Mouse (Mus musculus) neural tube, embryonic 13.5 days (tissue): ENCODE results near the gene Olfr91. TPM values are rescaled to one million over a fixed set of nuclear protein-coding genes. Genes with fewer than 3 reads are reported as not detected.
A peak's percentile ranks its signal among the peaks of the same experiment; 100 is the strongest.

Experiments used
- ATAC-seq: fragments of 200-750 bp; cut with Nextera tagmentation; 2 replicates; pipeline ENCODE4 v1.8.0; 2017; ENCODE audit warnings: low read depth, mild to moderate bottlenecking, moderate TSS enrichment, moderate library complexity
- H3K27ac ChIP-seq: fragments of 300-500 bp; sonication (generic); replicated peaks from 2 replicates; pipeline ENCODE4 v1.5.1; 2015; ENCODE audit warnings: moderate library complexity, mild to moderate bottlenecking, inconsistent platforms
- H3K27me3 ChIP-seq: fragments of 300-500 bp; sonication (generic); 2 replicates; pipeline ENCODE4 v1.6.1; 2015; ENCODE audit warnings: mild to moderate bottlenecking, inconsistent platforms
- H3K36me3 ChIP-seq: fragments of 300-500 bp; sonication (generic); 2 replicates; pipeline ENCODE4 v1.6.1; 2015; ENCODE audit warnings: mild to moderate bottlenecking, inconsistent platforms
- H3K4me1 ChIP-seq: fragments of 300-500 bp; sonication (generic); replicated peaks from 2 replicates; pipeline ENCODE4 v1.6.1; 2015; ENCODE audit warnings: inconsistent platforms
- H3K4me2 ChIP-seq: fragments of 300-500 bp; sonication (generic); 2 replicates; pipeline ENCODE4 v1.6.1; 2015; ENCODE audit warnings: inconsistent platforms, mild to moderate bottlenecking, moderate library complexity
- H3K4me3 ChIP-seq: fragments of 300-500 bp; sonication (generic); 2 replicates; pipeline ENCODE4 v1.5.1; 2015; ENCODE audit warnings: mild to moderate bottlenecking, inconsistent platforms
- H3K9ac ChIP-seq: fragments of 300-500 bp; sonication (generic); 2 replicates; pipeline ENCODE4 v1.6.1; 2015; ENCODE audit warnings: moderate library complexity, mild to moderate bottlenecking, inconsistent platforms
- H3K9me3 ChIP-seq: fragments of 300-500 bp; sonication (generic); 2 replicates; pipeline ENCODE4 v1.6.1; 2016; ENCODE audit warnings: inconsistent platforms
- WGBS: fragments of 180-500 bp; shearing (Covaris S2); methylation state at CpG from one replicate; pipeline ENCODE4 v1.1.7; 2015; 5-methylcytosine and 5-hydroxymethylcytosine counted together
- polyA plus RNA-seq: library from polyadenylated mRNA; unstranded; fragments of >200 nt; fragmentation: Nextera tagmentation; extraction: Ambion mirVana; gene quantifications from 2 replicates; pipeline ENCODE4 v1.2.1, GENCODE M21; 2015

The Olfr91 gene
- polyA plus RNA-seq, 1 experiment from 2014 or later: not detected

- no peak overlapping the region for H3K27ac ChIP-seq
- peaks cover 61% of the 10 kb centered on the region for H3K4me1 ChIP-seq
- H3K9ac ChIP-seq: peak overlapping the region; percentile 93
- H3K9me3 ChIP-seq: no peaks in the 10 kb centered on the region
- 55% methylated on average over 4 of the region's 4 CpGs for WGBS
- ATAC-seq: no peak
- H3K4me2 ChIP-seq: peak overlapping the region; percentile 88
- H3K4me3 ChIP-seq: peak overlapping the region; percentile 80
- peaks cover 45% of the 10 kb centered on the region for H3K36me3 ChIP-seq
- peaks cover 5% of the 10 kb centered on the region; the same call in 1 of the 2 replicates for H3K27me3 ChIP-seq
These were observed 46.3 kb downstream of the Olfr91 start for GRCm38 (mm10) chr17:37051745-37052144.

- H3K9me3 ChIP-seq: no peaks in the 10 kb centered on the region
- under 1% methylated on average over 27 of the region's 27 CpGs for WGBS
- peak overlapping the region; percentile 88 for H3K4me2 ChIP-seq
- H3K27ac ChIP-seq: peak overlapping the region; percentile 86
- peak; percentile 21 for ATAC-seq
- H3K36me3 ChIP-seq: peaks cover 36% of the 10 kb centered on the region
- H3K27me3 ChIP-seq: peaks cover 5% of the 10 kb centered on the region; the same call in 1 of the 2 replicates
- H3K4me1 ChIP-seq: peaks cover 63% of the 10 kb centered on the region
- H3K4me3 ChIP-seq: peak overlapping the region; percentile 80
- H3K9ac ChIP-seq: peak overlapping the region; percentile 93
These were observed 47.2 kb downstream of the Olfr91 start for GRCm38 (mm10) chr17:37050876-37051275.

- Histone ChIP-seq H3K27ac (peak overlapping the region; percentile 86), H3K9ac (peak overlapping the region; percentile 93), H3K27me3 (peaks cover 5% of the 10 kb centered on the region; the same call in 1 of the 2 replicates), H3K4me3 (peak overlapping the region; percentile 80), H3K4me2 (peak overlapping the region; percentile 88), H3K9me3 (no peaks in the 10 kb centered on the region), H3K4me1 (peaks cover 63% of the 10 kb centered on the region), H3K36me3 (peaks cover 32% of the 10 kb centered on the region)
- peak; percentile 60 for ATAC-seq
- 2% methylated on average over 22 of the region's 22 CpGs for WGBS
These were observed 47.7 kb downstream of the Olfr91 start for GRCm38 (mm10) chr17:37050399-37050798.

- Histone ChIP-seq H3K36me3 (peaks cover 25% of the 10 kb centered on the region), H3K9ac (peak overlapping the region; percentile 93), H3K27ac (peak overlapping the region; percentile 86), H3K27me3 (peaks cover 5% of the 10 kb centered on the region; the same call in 1 of the 2 replicates), H3K4me2 (peak overlapping the region; percentile 88), H3K4me1 (peaks cover 69% of the 10 kb centered on the region), H3K4me3 (peak overlapping the region; percentile 80), H3K9me3 (no peaks in the 10 kb centered on the region)
- 1% methylated on average over 39 of the region's 39 CpGs for WGBS
- ATAC-seq: peak; percentile 1
These were observed 48.3 kb downstream of the Olfr91 start for GRCm38 (mm10) chr17:37049570-37050310.

GRCm38 (mm10) chr17:37048383-37048782 is 49.7 kb downstream of the Olfr91 start:
- Histone ChIP-seq H3K4me1 (peaks cover 70% of the 10 kb centered on the region), H3K27ac (no peak overlapping the region), H3K36me3 (peaks cover 11% of the 10 kb centered on the region; the same call in 1 of the 2 replicates), H3K9me3 (no peaks in the 10 kb centered on the region), H3K27me3 (peaks cover 5% of the 10 kb centered on the region; the same call in 1 of the 2 replicates), H3K9ac (peak overlapping the region; percentile 98), H3K4me2 (peak overlapping the region; percentile 88), H3K4me3 (peak overlapping the region; percentile 80)
- ATAC-seq: no peak
- 68% methylated on average over 7 of the region's 7 CpGs for WGBS

- Histone ChIP-seq H3K4me1 (peaks cover 66% of the 10 kb centered on the region), H3K9ac (peak overlapping the region; percentile 98), H3K9me3 (no peaks in the 10 kb centered on the region), H3K27me3 (peaks cover 5% of the 10 kb centered on the region; the same call in 1 of the 2 replicates), H3K36me3 (0 out of 2 replicates have a peak, but pooled peaks cover 7% of the 10 kb centered on the region), H3K4me2 (peak overlapping the region; percentile 88), H3K4me3 (peak overlapping the region; percentile 80), H3K27ac (no peak overlapping the region)
- 23% methylated on average over 3 of the region's 3 CpGs for WGBS
- no peak for ATAC-seq
These were observed 50.1 kb downstream of the Olfr91 start for GRCm38 (mm10) chr17:37047981-37048380.

GRCm38 (mm10) chr17:37047332-37047976 is 50.6 kb downstream of the Olfr91 start:
- Histone ChIP-seq H3K27me3 (peaks cover 5% of the 10 kb centered on the region; the same call in 1 of the 2 replicates), H3K27ac (peak overlapping the region; percentile 94), H3K4me2 (peak overlapping the region; percentile 88), H3K9me3 (no peaks in the 10 kb centered on the region), H3K4me1 (peaks cover 62% of the 10 kb centered on the region), H3K9ac (peak overlapping the region; percentile 98), H3K4me3 (peak overlapping the region; percentile 80), H3K36me3 (0 out of 2 replicates have a peak, but pooled peaks cover 2% of the 10 kb centered on the region)
- no peak for ATAC-seq
- WGBS: 16% methylated on average over 19 of the region's 19 CpGs

GRCm38 (mm10) chr17:37046312-37047112 is 51.6 kb downstream of the Olfr91 start:
- peak overlapping the region; percentile 94 for H3K27ac ChIP-seq
- peak; percentile 66 for ATAC-seq
- H3K4me1 ChIP-seq: peaks cover 53% of the 10 kb centered on the region
- H3K9ac ChIP-seq: peak overlapping the region; percentile 98
- H3K4me3 ChIP-seq: peak overlapping the region; percentile 80
- peaks cover 5% of the 10 kb centered on the region; the same call in 1 of the 2 replicates for H3K27me3 ChIP-seq
- H3K4me2 ChIP-seq: peak overlapping the region; percentile 88
- H3K9me3 ChIP-seq: no peaks in the 10 kb centered on the region
- H3K36me3 ChIP-seq: no peaks in the 10 kb centered on the region
- WGBS: 1% methylated on average over 50 of the region's 58 CpGs

DNA sequence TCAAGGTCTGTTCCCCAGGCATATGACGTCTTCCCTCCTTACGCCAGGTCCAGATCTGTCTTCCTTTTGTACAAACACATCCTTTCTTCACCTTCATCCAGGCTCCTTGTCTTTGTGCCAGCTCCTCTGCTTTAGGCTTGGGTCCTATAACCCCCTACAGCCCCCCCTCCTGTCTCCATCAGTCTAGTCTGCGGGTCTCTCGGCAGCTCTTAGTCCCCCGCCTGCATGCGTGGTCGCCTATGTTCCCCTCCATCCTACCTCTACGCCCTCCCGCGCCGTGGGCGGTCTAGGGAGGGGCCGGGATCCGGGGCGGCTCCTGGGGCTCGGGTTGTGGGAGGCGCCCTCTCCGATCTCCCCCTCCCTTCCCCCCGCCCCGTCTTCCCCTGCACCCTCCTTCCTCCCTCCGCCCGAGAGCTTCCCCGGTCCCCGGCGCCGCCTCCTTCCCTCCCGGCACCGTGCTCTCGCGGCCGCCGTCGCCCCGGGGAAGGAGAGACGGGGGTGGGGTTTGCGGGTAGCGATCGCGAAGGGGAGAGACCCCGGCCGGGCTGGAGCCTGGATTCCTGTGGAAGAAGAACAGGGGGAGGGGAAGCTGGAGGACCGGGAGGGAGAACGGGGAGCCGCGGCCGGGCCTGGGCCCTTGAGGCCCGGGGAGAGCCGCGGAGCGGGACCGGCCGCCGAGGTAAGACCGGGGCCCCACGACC is 52.3 kb downstream of the Olfr91 start, which contains the start of gene Gabbr1:
TSS of gene Gabbr1 (plus strand) at position 356 of the 701 bp plus-strand sequence.
- Histone ChIP-seq H3K27me3 (peaks cover 5% of the 10 kb centered on the region; the same call in 1 of the 2 replicates), H3K4me1 (peaks cover 45% of the 10 kb centered on the region), H3K36me3 (no peaks in the 10 kb centered on the region), H3K9me3 (no peaks in the 10 kb centered on the region), H3K27ac (peak within 1 kb of the TSS; percentile 94), H3K4me2 (peak within 1 kb of the TSS; percentile 88), H3K4me3 (peak within 1 kb of the TSS; percentile 80), H3K9ac (peak within 1 kb of the TSS; percentile 98)
- peak; percentile 83 for ATAC-seq
- 1% methylated on average over 50 of the region's 55 CpGs for WGBS

- Histone ChIP-seq H3K9ac (peak overlapping the region; percentile 98), H3K36me3 (no peaks in the 10 kb centered on the region), H3K4me1 (peaks cover 39% of the 10 kb centered on the region), H3K4me2 (peak overlapping the region; percentile 88), H3K27me3 (peaks cover 5% of the 10 kb centered on the region; the same call in 1 of the 2 replicates), H3K27ac (peak overlapping the region; percentile 94), H3K4me3 (peak overlapping the region; percentile 80), H3K9me3 (no peaks in the 10 kb centered on the region)
- 77% methylated on average over 7 of the region's 7 CpGs for WGBS
- no peak for ATAC-seq
These were observed 53.3 kb downstream of the Olfr91 start for GRCm38 (mm10) chr17:37044651-37045244.
